Mouse (Mus musculus): ENCODE measurements around the gene Tnfrsf9. TPM values are rescaled to one million over a fixed set of nuclear protein-coding genes. Genes with fewer than 3 reads are reported as not detected.

Gene Tnfrsf9
- total RNA-seq, 2 experiments from 2014 or later, result 6.7 TPM; not detected in 1

DNA sequence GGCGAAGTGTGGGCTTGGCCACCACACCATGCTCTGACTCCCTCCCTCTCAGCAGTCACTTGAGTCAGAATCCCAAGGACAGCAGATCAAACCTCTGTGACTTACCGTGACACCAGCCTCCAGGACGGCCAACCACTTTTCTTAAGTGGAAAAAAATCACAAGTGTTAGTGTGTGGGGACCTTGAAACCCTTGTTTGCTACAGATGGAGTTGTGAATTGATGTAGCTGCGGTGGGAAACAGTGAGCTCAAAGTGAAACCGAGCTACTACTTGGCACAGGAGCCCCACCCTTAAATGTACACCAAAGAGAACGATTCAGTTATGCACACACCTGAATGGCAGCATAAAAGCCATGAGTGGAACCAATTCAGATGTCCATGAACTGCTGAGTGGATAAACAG is 10.6 kb downstream of the Tnfrsf9 start:
- ATAC-seq (replicated peaks; ENCODE audit: low FRiP score, poor library complexity, severe bottlenecking), result no peak

- ATAC-seq (replicated peaks; ENCODE audit: low FRiP score, poor library complexity, severe bottlenecking), result peak; percentile 59; the same call in 1 of the 2 replicates
Measured at GRCm38 (mm10) chr4:150925923-150926322, 11.6 kb downstream of the Tnfrsf9 start.

GRCm38 (mm10) chr4:150926924-150927705 is 12.8 kb downstream of the Tnfrsf9 start:
- ATAC-seq (replicated peaks; ENCODE audit: low FRiP score, poor library complexity, severe bottlenecking), result no peak

DNA sequence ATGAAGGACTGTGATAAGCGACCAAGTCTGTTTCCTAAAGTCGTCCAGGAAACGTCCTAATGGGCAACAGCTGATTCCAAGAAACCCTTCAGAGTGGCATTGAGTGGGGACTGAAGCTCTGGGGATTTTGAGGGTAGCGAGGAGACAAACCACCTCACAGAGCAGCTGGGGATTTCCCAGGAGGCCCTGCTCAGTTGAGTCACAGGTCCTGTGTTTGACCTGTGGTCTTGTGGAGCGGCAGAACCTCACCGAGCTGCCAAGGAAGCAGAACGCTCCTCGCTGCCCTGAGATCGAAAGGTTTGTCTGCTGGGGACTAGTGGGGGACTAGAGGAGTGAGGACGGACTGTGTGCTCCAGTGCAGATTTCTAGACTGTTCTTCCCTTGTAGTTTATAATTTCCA is 13.4 kb downstream of the Tnfrsf9 start:
- no peak for ATAC-seq (replicated peaks; ENCODE audit: low FRiP score, poor library complexity, severe bottlenecking)

- no peak for ATAC-seq (replicated peaks; ENCODE audit: low FRiP score, poor library complexity, severe bottlenecking)
Measured at GRCm38 (mm10) chr4:150933503-150933902, 19.1 kb downstream of the Tnfrsf9 start.

DNA sequence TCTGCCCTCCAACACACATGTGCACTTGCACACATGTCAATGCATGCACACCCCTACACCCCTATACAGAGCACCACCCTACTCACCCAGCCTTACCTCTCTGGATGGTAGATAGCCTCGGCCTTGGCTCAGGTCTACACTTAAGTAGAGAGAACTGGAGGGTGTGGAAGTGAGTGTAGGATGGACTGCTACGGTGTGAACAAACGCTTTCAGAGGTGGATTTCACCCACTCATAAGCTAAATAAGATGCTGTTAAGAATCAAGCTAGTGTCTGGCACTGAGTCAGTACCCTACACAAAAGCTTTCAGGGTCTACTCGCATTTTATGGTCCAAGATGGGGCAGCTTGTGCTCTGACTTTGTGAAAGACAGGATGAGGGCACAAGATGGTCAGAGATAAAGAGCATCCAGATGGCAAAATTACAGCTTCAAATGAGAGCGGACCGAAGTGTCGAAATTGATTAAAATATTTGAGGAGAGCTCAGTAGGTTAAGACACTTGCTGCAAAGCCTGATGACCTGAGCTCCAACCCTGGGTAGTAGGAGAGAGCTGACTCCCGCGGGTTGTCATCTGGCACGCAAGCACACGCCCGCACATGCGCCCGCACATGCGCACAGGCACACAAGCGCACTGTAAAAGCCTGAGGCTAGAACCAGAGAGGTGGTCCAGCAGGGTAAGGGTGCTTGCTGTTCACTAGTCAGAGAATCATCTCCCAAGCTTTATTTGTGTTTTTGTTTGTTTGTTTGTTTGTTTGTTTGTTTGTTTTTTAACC is 23.1 kb downstream of the Tnfrsf9 start:
- ATAC-seq (replicated peaks; ENCODE audit: low FRiP score, poor library complexity, severe bottlenecking), result no peak

GRCm38 (mm10) chr4:150938063-150938452 is 23.7 kb downstream of the Tnfrsf9 start:
- no peak for ATAC-seq (replicated peaks; ENCODE audit: low FRiP score, poor library complexity, severe bottlenecking)

DNA sequence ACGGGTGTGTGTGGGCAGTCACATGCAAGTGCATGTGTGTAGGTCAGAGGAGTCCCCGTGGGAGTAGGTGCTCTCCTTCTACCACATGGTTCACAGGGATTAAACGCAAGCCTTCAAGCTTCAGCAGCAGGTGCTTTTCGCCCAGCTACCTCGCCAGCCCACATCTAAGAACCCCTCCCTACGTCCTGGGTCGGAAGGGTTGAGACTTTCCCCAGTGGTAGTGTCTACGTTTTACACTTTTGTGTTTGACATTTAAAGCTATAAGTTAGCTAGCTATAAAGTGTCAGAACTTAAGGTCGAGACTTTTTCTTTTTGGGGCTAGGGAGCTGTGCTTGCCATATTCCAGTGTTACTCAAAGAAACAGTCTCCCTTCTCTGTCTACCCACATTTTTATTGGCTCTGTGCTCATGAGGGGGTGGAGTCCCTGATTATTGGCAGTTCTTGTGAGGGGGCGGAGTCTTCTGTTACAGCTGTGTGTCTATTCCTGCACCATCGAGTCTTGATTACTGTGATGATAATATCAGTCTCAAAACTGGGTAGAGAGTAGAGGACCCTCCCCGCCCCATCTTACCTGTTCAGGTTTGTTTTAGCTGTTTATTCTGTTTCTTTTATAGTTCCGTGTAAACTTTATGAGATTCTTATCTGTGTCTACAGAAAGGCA is 25.8 kb downstream of the Tnfrsf9 start:
- ATAC-seq (replicated peaks; ENCODE audit: low FRiP score, poor library complexity, severe bottlenecking), result no peak

- no peak for ATAC-seq (replicated peaks; ENCODE audit: low FRiP score, poor library complexity, severe bottlenecking)
Measured at GRCm38 (mm10) chr4:150944707-150945106, 30.3 kb downstream of the Tnfrsf9 start.

GRCm38 (mm10) chr4:150950972-150951371 is 36.6 kb downstream of the Tnfrsf9 start:
- no peak for ATAC-seq (replicated peaks; ENCODE audit: low FRiP score, poor library complexity, severe bottlenecking)

- ATAC-seq (replicated peaks; ENCODE audit: low FRiP score, poor library complexity, severe bottlenecking), result no peak
Measured at GRCm38 (mm10) chr4:150956369-150957105, 42.2 kb downstream of the Tnfrsf9 start.

GRCm38 (mm10) chr4:150957106-150957458 is 42.7 kb downstream of the Tnfrsf9 start:
- no peak for ATAC-seq (replicated peaks; ENCODE audit: low FRiP score, poor library complexity, severe bottlenecking)

DNA sequence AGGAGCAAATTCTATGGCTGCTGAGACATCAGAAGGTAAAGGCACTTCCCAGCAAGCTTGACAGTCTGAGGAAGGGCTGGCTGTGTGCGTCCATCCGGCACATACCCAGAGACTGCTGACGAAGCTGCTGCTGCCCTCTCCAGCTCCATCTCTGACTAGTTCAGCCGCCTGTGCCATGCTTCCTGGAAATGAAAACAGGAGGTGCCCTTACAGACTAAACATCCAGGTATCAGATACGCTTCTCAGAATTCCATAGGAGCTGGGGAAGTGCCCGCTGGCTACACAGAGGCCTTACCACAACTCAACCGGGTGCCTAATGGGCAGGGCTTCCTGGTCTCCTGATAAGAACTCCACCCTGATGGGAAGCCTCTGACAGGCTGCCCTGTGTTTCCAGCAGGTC is 44.2 kb downstream of the Tnfrsf9 start:
- no peak for ATAC-seq (replicated peaks; ENCODE audit: low FRiP score, poor library complexity, severe bottlenecking)

DNA sequence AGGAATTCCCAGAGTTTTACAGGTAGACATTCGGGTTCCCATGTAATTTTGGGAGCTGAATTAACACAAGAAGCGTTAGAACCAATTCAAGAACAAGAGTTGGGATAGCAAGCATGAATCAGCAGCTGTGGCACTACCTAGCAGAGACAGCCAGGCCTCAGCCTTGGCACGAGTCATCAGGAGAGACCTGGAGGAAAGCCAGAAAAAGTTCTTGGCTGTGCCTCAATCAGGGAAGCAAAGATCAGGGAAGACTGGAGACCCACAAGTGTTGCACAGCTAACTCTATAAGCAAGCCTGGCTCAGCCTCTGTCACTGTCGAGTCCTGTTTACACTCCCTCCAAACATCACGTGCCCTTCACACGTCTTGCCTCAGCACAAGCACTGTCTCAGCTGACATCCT is 47.9 kb downstream of the Tnfrsf9 start:
- ATAC-seq (replicated peaks; ENCODE audit: low FRiP score, poor library complexity, severe bottlenecking), result no peak

- no peak for ATAC-seq (replicated peaks; ENCODE audit: low FRiP score, poor library complexity, severe bottlenecking)
Measured at GRCm38 (mm10) chr4:150963711-150964110, 49.3 kb downstream of the Tnfrsf9 start.

DNA sequence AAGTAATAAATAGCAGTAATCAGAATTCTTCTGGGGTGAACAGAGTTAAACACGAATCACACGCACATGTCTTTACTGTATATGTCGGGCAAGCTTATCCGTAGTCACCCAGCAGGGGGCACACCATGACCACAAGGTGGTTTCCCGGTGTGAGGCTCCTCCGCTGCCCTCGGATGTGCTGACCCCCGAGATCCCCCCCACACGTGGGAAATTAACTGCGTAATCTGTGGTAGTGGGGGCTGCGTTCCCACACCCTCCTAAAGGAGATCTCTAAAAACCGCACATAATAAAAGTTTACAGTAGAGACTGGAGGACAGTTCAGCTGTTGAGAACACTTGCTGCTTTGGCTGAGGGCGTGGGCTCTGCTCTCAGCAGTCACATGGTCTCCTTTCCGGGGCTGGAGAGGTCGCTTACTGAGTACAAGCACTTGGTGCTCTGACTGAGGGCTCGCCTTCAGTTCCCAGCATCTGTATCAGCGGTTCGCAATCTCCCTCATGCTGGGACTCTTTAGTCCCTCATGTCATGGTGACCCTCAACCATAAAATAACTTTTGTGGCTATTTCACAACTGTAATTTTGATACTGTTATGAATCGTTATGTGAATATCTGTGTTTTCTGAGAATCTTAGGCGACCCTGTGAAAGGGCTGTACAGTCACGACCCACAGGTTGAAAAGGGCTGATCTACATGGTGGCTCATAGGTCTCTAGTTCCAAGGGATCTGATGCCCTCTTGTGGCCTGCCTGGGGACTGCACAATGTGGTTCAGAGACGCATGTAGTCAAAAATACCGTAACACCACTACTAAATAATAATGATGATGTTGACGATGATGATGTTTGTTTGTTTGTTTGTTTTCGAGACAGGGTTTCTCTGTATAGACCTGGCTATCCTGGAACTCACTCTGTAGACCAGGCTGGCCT is 50.5 kb downstream of the Tnfrsf9 start:
- ATAC-seq (replicated peaks; ENCODE audit: low FRiP score, poor library complexity, severe bottlenecking), result peak; percentile 81

- ATAC-seq (replicated peaks; ENCODE audit: low FRiP score, poor library complexity, severe bottlenecking), result no peak
Measured at GRCm38 (mm10) chr4:150965555-150965951, 51.2 kb downstream of the Tnfrsf9 start.

- 0 out of 2 replicates have a peak, but pooled peaks have one; percentile 35 for ATAC-seq (replicated peaks; ENCODE audit: low FRiP score, poor library complexity, severe bottlenecking)
Measured at GRCm38 (mm10) chr4:150966556-150966955, 52.2 kb downstream of the Tnfrsf9 start.

DNA sequence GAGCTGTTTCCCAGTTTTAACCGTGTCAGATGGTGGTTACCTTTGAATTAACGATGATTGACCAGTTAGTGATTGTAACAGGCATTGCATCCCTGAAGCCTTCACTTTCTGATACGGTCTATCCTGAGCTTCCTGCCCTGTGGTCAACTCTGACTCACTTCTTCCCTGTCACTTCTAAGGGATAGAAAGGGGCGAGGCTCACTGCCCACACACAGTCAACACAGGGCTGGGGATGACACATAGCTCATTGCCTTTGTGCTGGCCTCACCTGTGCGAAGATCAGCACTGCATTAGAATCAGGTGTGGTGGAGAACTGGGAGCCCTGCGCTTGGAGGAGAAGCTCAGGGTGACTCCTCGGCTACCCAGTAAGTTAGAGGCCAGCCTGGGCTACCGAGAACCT is 54.6 kb downstream of the Tnfrsf9 start:
- no peak for ATAC-seq (replicated peaks; ENCODE audit: low FRiP score, poor library complexity, severe bottlenecking)

All from erythroid progenitor cell, adult 5-6 weeks (primary cell).